ENCODE assay signal across 11 mouse cellular contexts in the genomic region with DNA sequence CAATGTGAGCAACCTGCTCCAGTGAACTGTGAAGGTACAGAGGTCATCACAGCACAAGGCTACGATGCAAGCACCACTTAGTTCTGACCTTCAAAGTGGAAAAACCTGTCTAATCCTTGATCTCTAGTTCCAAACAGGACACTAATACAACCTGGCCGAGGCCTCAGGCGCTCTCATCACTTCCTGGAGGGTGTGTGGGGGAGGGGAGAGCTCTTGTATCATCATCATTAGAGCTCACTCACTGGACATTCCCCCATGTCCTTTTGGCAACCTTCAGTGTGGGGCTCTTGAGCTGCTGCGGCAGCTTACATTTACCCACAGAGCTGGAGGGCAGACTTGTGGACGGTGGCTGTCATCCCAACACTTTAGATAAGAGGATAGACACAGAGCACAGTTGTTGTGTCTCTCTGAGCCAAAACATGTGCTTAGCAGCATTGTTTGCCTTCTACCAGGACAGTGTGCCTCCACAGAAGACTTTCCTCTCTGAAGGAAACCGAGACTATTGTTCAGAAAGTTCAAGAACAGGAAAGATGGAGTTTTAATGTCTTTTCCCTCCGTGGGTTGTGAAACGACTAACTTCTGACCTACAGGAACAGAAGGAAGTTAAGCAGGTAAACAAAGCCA.
A peak's percentile ranks its signal among the peaks of the same experiment; 100 is the strongest.
DNase-seq lines count a peak whose midpoint lies in the region; ATAC-seq lines count a peak whose summit lies in the region.
"Had no signal": no experiment of that assay in that cellular context is flagged by ENCODE, and none has a peak within 500 bp of the region (broad histone marks: within the 10 kb centered on the region; RNA-seq: fewer than 3 reads in every experiment).

No protein-coding gene starts in this region.

- peak; percentile 12 for DNase-seq in gastrocnemius, postnatal 25 days
- no peak for DNase-seq in gastrocnemius, adult 8-10 months (ENCODE audit: low spot score in 2 of 2)
- DNase-seq in heart, adult 9 months (ENCODE audit: low spot score in 2 of 2), result peak; percentile 54 to 79
- no peak for DNase-seq in left cerebral cortex, adult 18-20 months (ENCODE audit: low spot score in 2 of 2)
- DNase-seq in layer of hippocampus, adult 9-11 months, result no peak
- DNase-seq: cerebellum, adult 18-20 months had no signal

- no peaks in the 10 kb centered on the region for H3K9me3 ChIP-seq in intestine, embryonic 15.5 days
- H3K9me3 ChIP-seq in lung, embryonic 15.5 days, result no peaks in the 10 kb centered on the region
- H3K9me3 ChIP-seq in forebrain, embryonic 16.5 days (ENCODE audit: control insufficient read depth, low read length), result no peaks in the 10 kb centered on the region
- H3K9me3 ChIP-seq: embryonic facial prominence, embryonic 13.5 days had no signal

- no peaks in the 10 kb centered on the region for H3K27me3 ChIP-seq in intestine, embryonic 15.5 days (replicated peaks)
- no peaks in the 10 kb centered on the region for H3K27me3 ChIP-seq in lung, embryonic 15.5 days
- no peaks in the 10 kb centered on the region for H3K27me3 ChIP-seq in forebrain, embryonic 16.5 days (replicated peaks; ENCODE audit: control insufficient read depth, insufficient read depth, low read length)
- H3K27me3 ChIP-seq: embryonic facial prominence, embryonic 13.5 days had no signal

- H3K27ac ChIP-seq in intestine, embryonic 15.5 days, result no peak overlapping the region
- H3K27ac ChIP-seq in lung, embryonic 15.5 days, result 0 out of 2 replicates have a peak overlapping the region, but pooled peaks have one; percentile 36
- H3K27ac ChIP-seq in forebrain, embryonic 16.5 days (ENCODE audit: low read length), result no peak overlapping the region
- H3K27ac ChIP-seq: embryonic facial prominence, embryonic 13.5 days had no signal

- no peak overlapping the region for H3K4me2 ChIP-seq in intestine, embryonic 15.5 days (replicated peaks)
- no peak overlapping the region for H3K4me2 ChIP-seq in lung, embryonic 15.5 days
- no peak overlapping the region for H3K4me2 ChIP-seq in forebrain, embryonic 16.5 days (ENCODE audit: low read length)
- H3K4me2 ChIP-seq: embryonic facial prominence, embryonic 13.5 days had no signal

- WGBS in intestine, embryonic 15.5 days, result 44% methylated on average over 8 of the region's 8 CpGs
- WGBS in lung, embryonic 15.5 days, result 41% methylated on average over 8 of the region's 8 CpGs
- 89% methylated on average over 8 of the region's 8 CpGs for WGBS in forebrain, embryonic 16.5 days

- H3K4me3 ChIP-seq in intestine, embryonic 15.5 days (replicated peaks), result no peak overlapping the region
- H3K4me3 ChIP-seq in lung, embryonic 15.5 days, result no peak overlapping the region
- no peak overlapping the region for H3K4me3 ChIP-seq in forebrain, embryonic 16.5 days (replicated peaks; ENCODE audit: low read length)
- H3K4me3 ChIP-seq: embryonic facial prominence, embryonic 13.5 days had no signal

- ATAC-seq in intestine, embryonic 15.5 days, result peak; percentile 56; the same call in 1 of the 2 replicates
- ATAC-seq in lung, embryonic 15.5 days (ENCODE audit: borderline replicate concordance, extremely low read depth, low FRiP score, low TSS enrichment), result no peak
- ATAC-seq in forebrain, embryonic 16.5 days, result no peak
- ATAC-seq: hindbrain, embryonic 16.5 days had no signal

- H3K9ac ChIP-seq in intestine, embryonic 15.5 days, result no peak overlapping the region
- H3K9ac ChIP-seq in lung, embryonic 15.5 days, result no peak overlapping the region
- H3K9ac ChIP-seq in forebrain, embryonic 16.5 days (replicated peaks; ENCODE audit: low read depth, low read length), result no peak overlapping the region
- H3K9ac ChIP-seq: embryonic facial prominence, embryonic 13.5 days had no signal

- no peaks in the 10 kb centered on the region for H3K36me3 ChIP-seq in intestine, embryonic 15.5 days
- H3K36me3 ChIP-seq in lung, embryonic 15.5 days, result no peaks in the 10 kb centered on the region
- no peaks in the 10 kb centered on the region for H3K36me3 ChIP-seq in forebrain, embryonic 16.5 days (ENCODE audit: control insufficient read depth, insufficient read depth)
- H3K36me3 ChIP-seq: embryonic facial prominence, embryonic 13.5 days had no signal

- H3K4me1 ChIP-seq in intestine, embryonic 15.5 days (replicated peaks), result no peaks in the 10 kb centered on the region
- peaks cover 6% of the 10 kb centered on the region; the same call in 1 of the 2 replicates for H3K4me1 ChIP-seq in lung, embryonic 15.5 days
- no peaks in the 10 kb centered on the region for H3K4me1 ChIP-seq in forebrain, embryonic 16.5 days (replicated peaks; ENCODE audit: control insufficient read depth, insufficient read depth, low read length)

Comparison
In these comparisons a context has a peak if more than half of its experiments do, and no peak if none do; other contexts are left out.
1. DNase-seq: peak in gastrocnemius, postnatal 25 days (single experiment) and heart, adult 9 months (2 of 2); none in gastrocnemius, adult 8-10 months (0 of 2), left cerebral cortex, adult 18-20 months (0 of 2) and layer of hippocampus, adult 9-11 months (single experiment).